Mouse (Mus musculus): ENCODE measurements at regions not wholly inside any gene's neighbourhood (a gene's known extent, or its start where the extent isn't known, plus 50 kb on each side); places are given as distances from the start of the nearest gene placed in this dataset.

DNA sequence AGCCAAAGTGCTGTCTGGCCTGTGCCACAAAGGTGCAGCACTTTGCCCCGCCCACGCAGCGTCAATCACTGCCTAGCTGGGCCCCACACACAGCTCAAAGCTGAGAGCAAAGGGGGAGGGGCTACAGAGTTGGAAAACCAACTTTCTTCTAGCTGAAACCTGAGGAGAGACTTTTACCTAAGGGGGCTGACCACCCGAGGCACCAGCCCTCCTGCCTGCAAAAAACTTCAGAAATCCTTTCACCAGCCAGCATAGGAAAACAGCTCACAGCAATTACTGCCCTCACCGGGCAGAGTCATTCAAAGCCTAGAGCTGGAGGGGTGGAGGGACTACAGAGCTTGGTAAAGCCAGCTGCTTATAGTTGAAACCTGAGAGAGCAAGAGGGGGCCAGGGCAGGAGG lies 74.6 kb upstream of the Pabpc5 start:
- Histone ChIP-seq H3K4me2 (replicated peaks) (no peak overlapping the region), H3K4me1 (no peaks in the 10 kb centered on the region), H3K9me3 (no peaks in the 10 kb centered on the region), H3K27me3 (no peaks in the 10 kb centered on the region), H3K27ac (0 out of 2 replicates have a peak overlapping the region, but pooled peaks have one; percentile 50), H3K36me3 (no peaks in the 10 kb centered on the region), H3K4me3 (no peak overlapping the region), H3K9ac (no peak overlapping the region)
- ATAC-seq (ENCODE audit: insufficient number of reproducible peaks, insufficient read depth, low FRiP score, low TSS enrichment): peak; percentile 94
- WGBS: 20% methylated on average over 5 of the region's 5 CpGs

Measured in embryonic facial prominence, embryonic 12.5 days (tissue).